Mouse (Mus musculus): ENCODE results near the gene BC030867.

BC030867 gene

GRCm38 (mm10) chr11:102248630-102249230 lies at the start of gene BC030867:
Gene BC030867 (plus strand): TSS chr11:102248882.
- peak; percentile 95 for DNase-seq

DNA sequence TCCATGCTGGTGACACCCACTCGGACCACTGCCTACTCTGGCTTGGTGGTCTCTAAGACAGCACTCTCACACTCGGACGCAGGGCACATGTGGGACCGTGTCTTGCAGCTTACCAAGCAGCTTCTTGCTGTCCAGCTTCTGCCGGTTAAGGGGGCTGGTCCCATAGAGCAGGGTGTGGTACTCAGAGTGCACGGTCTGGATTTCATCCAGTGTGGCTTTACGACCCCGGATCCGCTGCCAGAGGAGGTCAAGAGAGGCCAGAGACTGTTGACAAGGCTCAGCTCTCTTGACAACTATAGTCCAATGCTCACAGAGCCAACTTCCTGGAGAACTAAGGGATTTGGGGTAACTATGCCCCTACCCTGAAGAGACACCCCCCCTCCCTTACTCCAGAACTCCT lies 48.8 kb upstream of the BC030867 start:
- DNase-seq, result no peak

- no peak for DNase-seq
Measured at GRCm38 (mm10) chr11:102201408-102201821, 47.3 kb upstream of the BC030867 start.

DNA sequence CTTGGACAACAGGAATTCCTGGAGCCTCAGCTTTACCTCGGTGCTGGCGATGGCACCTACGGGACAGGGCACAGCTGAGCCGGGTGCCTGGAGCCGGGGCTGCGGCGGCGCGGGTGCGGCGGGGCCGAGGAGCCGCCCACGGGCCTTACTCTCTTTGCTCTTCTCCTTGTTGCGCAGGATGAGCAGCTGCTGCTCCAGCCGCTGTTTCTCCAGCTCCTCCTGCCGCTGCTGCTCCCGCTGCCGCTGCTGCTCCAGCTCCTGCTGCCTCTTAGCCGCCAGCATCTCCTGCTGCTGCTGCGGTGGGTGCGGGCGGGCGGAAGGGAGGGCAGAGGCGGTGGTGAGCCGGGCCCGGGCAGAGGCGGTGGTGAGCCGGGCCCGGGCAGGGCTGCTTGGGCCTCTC lies 42.2 kb upstream of the BC030867 start:
- no peak for DNase-seq

- DNase-seq, result peak; percentile 68
Measured at GRCm38 (mm10) chr11:102207825-102208777, 40.6 kb upstream of the BC030867 start.

GRCm38 (mm10) chr11:102208846-102209245 lies 39.8 kb upstream of the BC030867 start:
- no peak for DNase-seq

- no peak for DNase-seq
Measured at GRCm38 (mm10) chr11:102209742-102210141, 38.9 kb upstream of the BC030867 start.

DNA sequence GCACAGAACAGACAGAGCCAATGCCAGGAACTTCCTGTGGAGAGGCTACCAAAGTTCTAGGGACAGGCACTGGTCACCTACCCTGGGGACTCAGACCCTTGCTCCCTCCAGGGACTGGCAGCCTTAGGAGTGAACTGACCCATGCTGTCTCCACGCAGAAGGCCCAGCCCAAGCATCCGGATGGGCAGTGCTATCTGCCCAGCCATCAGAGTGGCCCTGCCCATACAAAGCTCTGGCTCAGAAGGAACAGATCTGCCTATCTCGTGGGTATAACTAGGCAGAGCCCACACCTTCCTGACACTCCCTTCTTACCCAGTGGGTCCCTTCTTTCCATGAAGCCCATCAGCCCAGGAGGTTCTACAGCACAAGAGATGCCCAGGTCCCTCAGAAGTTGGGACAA lies 38.5 kb upstream of the BC030867 start:
- no peak for DNase-seq

- DNase-seq, result no peak
Measured at GRCm38 (mm10) chr11:102211011-102211410, 37.7 kb upstream of the BC030867 start.

DNA sequence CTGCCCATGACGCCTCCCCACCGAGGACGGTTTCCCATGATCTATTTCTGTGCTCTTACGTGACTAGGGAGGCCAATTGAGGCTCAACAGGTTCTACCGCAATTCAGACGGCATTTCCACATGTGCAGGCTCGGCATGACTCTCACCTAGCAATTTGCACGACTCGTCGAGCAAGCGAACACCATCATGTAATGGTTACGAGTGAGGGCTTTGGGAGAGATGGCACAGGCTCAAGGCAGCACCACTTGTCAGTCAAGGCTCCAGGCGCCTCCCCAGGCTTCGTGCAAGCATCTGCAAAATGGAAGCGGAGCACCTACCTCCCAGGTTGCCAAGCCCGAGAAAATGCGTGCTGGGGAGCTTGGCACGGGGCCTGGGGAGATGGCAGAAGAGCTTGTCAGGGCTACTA lies 36.7 kb upstream of the BC030867 start:
- no peak for DNase-seq

DNA sequence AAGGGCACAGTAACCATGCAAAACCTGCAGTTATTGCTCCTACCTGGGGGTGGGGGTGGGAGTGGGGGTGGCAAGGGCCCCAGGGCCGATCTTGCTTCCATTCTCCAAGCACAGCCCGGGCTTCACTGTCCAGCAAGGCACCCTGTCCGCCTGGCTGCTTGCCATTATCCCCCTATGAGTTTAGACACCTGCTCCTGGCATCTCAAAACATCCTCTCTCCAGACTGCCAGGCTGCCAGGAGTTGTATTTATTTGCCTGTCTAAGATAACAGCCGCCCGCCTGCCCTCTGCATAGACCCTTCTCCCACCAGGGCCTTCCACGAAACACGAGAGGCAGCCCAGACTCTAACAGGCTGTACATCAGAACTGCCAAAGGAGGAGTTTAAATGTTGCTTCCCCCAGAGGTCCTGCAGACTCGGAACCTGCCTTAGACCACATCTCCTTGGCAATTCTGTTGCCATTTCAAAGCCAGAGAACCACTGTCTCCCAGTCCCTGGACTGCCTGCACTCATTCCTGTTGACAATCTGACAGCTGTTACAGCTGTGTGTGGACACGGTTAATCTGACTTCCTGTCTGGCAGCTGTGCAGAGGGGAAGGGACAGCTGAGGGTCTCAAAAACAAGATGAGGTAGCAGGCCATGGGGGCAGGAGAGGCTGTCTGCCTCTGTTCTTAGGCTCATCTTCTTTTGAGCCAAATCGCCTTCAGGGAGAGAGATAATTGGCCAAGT lies 34.1 kb upstream of the BC030867 start:
- DNase-seq, result no peak

DNA sequence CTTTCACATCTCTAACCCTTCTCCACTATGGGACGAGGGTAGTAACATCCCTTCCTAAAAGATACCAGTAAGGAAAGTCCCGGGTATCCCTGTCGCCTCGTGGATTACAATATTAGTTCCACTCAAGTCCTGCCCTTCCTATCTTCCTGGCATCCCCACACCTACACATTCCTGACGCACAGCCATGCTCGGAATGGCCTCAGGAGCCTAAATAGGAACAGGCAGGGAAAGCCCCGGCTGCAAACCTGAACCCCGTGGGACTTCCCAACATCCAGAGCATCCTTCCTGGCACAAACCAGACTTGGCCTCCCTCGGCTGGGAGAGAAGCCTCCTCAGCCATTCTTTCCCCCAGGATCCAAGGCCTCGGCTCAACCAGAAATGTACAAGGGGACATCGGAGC lies 33.2 kb upstream of the BC030867 start:
- DNase-seq, result no peak

GRCm38 (mm10) chr11:102216056-102216885 lies 32.4 kb upstream of the BC030867 start:
- DNase-seq, result no peak

DNA sequence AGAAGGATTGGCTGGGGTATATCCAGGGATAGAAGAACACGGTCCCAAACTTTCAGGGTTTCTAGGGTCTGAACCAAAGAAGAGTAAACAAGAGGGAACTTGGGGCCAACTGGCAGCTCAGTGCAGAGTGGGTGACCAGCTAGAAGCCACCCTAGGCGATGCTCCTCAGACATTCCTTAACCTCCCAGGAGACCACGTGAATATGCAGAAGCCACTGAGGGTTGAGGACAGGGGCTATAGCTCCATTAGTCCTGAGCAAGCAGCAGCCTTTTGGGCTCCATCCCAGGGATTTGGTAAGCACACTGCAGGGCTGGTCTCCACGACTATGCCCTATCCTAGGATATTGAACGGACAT lies 31.8 kb upstream of the BC030867 start:
- no peak for DNase-seq

DNA sequence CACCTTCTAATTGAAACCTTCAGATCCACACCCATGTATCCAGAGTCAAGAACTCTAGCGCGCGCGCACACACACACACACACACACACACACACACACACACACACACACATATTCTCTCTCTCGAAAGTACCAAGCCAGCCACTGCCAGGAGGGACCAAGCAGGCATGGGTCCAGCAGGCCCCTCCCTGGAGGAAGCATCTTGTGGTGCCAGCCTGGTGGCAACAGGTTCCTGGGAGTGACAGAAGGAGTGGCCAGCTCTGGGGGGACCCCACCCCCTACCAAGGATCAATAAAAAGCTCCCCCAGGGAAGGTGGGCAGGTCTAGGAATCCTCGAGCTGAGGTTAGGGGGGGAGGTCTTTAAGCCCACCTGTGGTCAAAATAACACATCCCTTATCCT lies 31.3 kb upstream of the BC030867 start:
- DNase-seq, result no peak

GRCm38 (mm10) chr11:102217876-102218430 lies 30.7 kb upstream of the BC030867 start:
- DNase-seq, result no peak

DNA sequence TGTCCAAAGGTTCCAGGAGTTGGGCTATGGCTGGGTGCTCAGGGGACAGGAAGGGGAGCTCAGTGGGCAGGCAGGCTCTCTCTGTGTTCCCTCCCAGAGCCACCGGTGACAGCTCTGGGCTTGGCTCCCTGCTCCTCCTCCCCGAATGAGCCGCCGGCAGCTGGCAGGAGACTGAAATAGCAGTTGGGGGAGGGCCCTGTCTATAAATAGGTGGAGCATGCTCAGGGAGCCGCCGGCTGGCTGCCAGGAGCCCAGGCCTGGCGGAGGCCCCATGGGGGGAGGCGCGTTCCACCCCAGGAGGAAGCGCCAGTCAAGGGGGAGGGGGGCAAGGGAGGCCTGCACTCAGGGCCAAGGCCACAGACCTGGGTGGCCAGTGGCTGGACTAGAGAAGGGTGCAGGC lies 29.9 kb upstream of the BC030867 start:
- peak; percentile 93 for DNase-seq

DNA sequence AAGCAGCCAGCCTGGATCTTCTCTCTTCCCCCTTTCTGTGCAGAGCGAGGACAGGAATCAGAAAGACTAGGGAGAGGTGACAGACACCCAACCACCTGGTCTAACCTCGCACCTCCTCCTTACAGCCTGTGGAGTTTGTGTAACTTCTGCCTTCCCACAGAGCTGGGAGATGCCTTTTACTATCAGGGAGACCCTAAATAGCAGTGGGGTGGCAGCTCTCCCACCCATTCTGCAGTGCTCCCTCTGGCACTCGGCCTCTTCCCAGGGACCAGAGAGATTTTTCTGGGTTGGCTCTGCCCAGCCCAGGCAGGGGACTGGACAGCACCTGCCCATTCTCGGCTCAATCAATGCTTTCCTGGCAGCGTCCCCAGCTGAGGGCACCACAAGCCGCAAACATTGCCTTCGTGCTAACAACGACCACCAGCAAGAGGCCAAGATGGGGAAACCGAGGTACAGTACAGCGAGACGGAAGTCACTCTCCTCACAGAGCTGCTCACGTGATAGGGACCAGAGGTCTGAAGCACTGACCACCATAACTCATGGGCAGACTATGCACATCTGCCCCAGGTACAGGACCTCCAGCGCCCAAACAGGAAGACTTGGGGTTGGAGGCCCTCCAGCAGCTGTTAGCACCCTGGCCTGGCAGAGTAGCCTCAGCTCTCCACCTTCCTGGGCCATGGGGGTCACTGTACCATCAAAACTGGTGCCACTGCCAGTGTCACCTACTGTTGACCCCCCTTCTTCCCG lies 29.3 kb upstream of the BC030867 start:
- DNase-seq, result no peak

DNA sequence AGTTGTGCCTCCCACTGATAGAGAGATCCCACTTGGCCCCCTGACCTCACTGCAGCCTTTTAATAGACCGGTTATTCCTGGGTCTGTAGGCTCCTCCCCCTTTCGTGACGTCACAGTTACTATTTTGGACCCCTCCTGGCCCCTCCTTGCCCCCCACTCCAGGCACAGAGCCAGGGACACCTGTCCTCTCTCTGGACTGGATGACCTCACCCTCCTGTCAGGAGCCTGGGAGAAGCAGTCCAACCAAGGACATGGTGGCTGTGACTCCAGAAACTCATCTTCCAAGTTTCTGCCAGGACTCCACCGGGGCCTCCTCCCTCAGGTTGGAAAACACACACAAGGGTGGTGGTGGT lies 28.7 kb upstream of the BC030867 start:
- no peak for DNase-seq

DNA sequence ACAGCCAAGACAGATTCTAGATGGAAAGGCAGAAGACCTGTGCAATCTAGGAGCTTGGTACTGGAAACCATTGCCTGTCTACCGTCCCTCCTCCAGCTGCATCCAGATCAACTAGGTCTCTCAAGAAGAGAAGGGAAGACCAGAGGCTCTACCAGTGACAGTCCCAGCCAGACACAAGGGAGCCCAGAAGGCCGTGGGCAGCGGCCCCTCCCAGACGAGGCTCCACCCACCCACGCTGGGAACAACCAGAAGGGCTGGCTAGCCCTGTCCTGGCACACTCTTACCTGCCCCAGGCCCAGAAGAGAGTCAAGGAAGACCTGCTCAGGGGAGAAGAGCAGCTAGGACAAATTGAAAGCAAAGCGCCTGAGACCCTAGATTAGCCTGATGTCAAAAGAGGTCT lies 28.2 kb upstream of the BC030867 start:
- no peak for DNase-seq

- DNase-seq, result no peak
Measured at GRCm38 (mm10) chr11:102221243-102221953, 27.3 kb upstream of the BC030867 start.

Data from right cerebral cortex, postnatal 14 days (tissue).